Mouse (Mus musculus) spleen, postnatal 4 days (tissue): Measurements from ENCODE around the gene Srm.

Source experiments
- DNase-seq, 2 experiments: peaks; one replicate each; pipeline ENCODE4 v3.0.0; 2022; ENCODE audit warnings: low spot score in 2 of 2

Gene Srm

GRCm38 (mm10) chr4:148601871-148602270, 10.6 kb downstream of the Srm start:
- DNase-seq = no peak

DNA sequence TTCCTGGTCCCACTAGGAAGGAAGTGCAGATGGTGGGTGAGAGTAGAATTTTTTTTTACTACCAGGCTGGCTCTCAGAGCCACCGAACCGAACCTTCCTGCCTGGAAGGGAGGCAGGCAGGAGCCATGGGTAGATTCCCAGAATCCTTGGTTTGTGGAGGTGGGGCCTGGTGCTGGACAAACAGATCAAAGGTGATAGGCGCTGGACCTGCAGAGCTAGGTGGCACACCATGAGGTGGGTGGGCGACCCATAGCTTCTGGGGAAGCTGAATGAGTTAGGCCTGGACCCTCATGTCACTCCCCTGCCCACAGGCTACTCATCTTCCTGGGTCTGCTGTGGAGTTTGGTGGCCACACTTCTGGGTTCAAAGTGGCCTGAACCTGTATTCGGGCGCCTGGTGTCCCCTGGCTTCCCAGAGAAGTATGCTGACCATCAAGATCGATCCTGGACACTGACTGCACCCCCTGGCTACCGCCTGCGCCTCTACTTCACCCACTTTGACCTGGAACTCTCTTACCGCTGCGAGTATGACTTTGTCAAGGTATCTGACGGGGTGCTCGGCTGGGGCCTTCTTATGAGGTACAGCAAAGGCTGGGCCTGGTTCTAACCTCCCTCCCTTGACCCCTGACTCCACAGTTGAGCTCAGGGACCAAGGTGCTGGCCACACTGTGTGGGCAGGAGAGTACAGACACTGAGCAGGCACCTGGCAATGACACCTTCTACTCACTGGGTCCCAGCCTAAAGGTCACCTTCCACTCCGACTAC, 11.2 kb downstream of the Srm start, which contains the start of gene Masp2:
Gene Masp2, plus strand, starts transcription at position 198 of the 764 bp plus-strand sequence.
- DNase-seq = no peak

DNA sequence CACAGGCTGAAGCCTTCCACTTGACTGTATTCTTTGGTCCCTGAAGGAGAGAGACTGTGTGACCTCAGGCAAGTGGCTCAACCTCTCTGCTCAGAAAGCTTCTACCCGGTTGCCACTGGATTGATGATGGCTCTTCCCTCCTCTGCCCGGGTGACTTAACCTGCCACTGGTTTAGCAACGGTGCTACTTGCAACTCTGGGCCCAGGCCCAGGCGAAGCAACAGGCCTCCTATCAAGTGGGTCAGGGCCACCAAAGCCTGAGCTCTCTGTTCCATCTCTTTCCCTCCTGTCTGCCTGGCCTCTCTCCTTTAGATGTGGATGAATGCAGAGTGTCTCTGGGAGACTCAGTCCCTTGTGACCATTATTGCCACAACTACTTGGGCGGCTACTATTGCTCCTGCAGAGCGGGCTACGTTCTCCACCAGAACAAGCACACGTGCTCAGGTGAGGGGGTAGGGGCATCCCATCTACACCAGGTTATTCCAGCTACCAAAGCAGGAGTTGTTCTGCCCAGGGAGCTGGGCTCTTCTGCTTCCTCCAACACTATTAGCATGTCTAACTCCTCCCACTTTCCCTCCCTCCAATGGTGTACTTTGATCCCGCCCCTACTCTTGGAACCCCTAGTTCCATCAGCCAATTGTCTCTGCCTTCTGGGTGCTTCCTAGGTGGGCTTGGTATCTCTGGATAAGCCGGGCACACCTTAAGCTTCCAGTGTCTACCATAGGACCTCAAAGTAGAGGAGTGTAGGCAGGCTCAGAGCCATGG, 12.3 kb downstream of the Srm start:
- DNase-seq = no peak

DNA sequence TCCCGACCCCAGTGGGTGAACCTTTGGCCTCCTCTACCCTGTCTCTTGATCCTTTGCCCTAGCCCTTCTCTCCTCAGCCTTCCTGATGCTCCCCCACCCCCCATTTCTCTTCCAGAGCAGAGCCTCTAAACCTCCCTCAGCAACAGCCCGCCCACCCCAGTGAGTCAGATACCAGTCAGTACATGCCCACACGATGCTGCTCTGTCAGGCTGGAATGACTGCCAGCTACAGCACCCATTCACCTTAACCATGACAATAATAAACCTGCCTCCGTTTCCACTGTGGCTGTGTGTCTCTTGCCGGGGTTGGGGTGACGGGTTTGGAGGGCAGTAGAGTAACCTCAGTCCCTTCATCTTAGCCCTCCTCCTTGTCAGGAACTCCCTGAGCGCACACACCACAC, 12.8 kb downstream of the Srm start:
- DNase-seq = no peak

DNA sequence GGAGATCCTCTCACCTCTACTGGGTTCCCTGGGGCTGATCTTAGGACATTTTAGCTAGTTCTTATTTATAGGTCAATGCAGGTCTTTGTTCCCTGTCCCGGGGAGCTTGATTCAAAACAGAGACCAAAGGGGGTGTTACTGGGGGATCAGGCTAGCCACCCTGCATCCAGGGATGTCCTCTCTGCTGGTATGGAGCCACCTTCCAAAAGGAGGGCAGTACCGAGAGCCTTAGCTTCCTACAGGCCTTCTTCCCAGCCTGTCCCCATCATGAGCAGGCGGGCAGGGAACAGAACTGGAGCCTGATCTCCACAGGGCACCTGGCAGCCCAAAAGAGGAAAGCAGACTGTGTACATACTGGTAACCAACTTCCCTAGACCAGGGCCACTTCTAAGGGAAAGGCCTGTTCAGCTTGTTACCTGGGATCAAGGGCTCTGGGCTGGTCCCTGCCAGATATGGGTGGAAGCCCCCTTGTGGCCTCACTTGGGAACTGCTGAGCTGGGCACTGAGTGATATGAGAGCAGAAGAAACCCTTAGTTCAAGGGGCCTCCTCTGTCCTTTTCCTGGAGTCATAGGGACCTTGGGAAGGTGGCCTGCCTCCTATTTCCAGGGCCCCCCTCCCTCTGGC, 13.3 kb downstream of the Srm start:
- peak; percentile 69 to 88 for DNase-seq

GRCm38 (mm10) chr4:148607758-148608157, 16.5 kb downstream of the Srm start:
- DNase-seq = peak; percentile 76 to 91

DNA sequence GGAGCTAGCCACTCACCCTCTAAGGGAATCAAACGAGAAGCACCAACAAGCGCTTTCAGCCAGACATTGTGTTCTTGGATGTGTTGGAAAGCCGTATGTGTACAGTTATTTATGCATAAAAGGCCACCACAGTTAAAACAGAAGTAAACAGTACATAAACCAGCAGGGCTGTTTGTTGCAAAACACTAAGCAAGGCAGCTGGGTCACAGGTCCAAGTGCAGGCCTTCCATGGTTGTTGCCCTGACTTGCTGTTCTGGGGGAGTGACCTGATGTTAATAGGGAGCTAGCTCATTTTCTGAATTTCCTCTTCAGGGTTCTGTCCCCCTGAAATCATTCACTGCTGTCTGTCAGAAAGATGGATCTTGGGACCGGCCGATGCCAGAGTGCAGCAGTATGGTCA, 18.5 kb downstream of the Srm start:
- no peak for DNase-seq

DNA sequence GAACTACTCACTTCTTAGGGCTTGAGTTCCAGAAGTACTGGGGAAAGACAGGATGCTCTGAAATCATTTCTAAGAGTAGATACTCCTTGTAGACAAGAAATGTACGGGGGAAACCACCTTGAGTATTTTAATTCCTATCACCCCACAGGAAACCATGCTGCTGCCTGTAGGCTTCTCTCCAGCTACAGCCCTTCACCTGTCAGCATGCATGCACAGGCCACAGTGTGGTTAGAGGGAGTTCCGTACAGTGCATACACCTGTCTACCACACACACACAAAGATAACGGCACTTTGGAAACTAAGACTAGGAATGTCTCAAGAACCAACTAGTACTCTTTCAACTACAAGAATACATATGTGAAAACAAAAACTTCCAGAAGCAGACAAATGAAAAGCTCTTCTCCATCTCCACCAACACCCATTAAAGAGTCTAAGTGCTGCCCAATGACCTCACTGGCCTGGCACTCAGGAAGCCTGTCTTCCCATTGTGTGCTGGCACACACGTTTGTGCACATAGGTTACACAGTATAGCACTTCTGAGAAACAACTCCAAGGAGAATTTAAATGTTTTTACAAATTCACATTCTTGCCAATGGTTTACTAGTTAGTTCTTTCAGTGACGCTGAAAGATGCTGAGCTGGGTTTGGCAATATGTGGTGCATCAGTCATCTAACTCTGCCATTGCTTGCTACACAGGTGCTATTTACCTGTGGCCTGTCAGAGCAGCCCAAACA, 19.5 kb downstream of the Srm start:
- no peak for DNase-seq

GRCm38 (mm10) chr4:148612557-148612956, 21.3 kb downstream of the Srm start:
- no peak for DNase-seq

- no peak for DNase-seq
Measured at GRCm38 (mm10) chr4:148613738-148614137, 22.4 kb downstream of the Srm start.

GRCm38 (mm10) chr4:148619805-148620204, 28.5 kb downstream of the Srm start:
- no peak for DNase-seq

GRCm38 (mm10) chr4:148620718-148621117, 29.4 kb downstream of the Srm start:
- no peak for DNase-seq

DNA sequence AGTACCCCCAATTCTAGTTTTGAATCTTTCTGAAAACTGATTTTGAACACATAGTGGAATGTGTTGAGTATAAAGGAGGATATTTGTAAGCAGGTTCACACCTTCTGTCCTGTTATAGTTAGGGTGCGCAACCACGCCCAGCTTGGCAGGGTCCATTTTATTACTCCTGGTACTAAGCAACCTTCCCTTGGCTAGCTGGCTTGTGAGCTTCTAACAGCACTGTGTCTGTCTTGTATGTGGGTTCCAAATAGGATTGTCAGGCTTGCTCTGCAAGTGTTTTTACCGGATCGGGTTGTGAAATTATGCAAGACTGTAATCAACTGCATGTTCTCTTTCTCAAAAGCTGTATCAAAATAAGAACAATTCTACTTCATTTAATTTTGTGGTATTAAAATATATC, 31.2 kb downstream of the Srm start:
- no peak for DNase-seq

GRCm38 (mm10) chr4:148623609-148624008, 32.3 kb downstream of the Srm start:
- DNase-seq = no peak

- DNase-seq = no peak
Measured at GRCm38 (mm10) chr4:148625010-148625409, 33.7 kb downstream of the Srm start.

DNA sequence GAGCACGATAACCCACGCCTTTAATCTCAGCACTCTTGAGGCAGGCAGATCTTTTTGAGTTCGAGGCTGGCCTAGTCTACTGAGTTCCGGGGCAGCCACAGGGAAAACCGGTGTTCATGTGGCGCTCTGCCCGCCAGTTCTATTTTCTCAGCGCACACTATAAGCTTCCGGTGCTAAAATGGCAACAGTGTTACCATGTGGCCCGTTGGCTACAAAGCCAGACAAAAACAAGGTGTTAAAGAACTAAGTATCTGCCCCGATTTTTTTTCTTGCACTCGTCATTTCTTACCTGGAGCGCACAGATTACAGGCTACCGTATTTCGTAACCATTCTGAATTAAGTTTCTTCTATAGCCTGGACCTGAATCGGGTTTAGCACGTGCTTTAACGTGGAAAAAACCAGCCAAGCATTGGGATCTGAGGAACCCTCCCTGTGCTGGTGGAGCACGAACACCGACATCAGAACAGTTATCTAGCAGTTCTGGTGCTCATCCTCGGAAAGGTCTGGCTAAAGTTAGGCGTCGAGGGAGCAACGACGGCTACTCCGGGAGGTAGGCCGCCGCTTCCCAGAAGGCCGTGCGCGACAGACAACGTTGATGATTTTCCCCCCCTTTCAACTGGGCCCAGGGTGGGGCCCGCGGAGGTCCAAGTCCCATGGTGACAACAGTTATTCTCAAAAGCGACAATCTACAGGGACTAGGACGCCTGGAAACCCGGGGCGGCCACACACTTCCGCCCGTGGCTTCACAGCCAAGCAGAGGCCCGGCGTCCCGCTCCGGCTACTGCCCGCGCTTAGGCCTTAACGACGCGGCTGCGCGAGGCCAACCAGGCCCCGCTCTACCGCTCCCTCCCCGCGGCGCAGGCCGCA, 34.7 kb downstream of the Srm start:
- DNase-seq = peak in 1 of 2 experiments; percentile 56

- peak; percentile 98 to 99 for DNase-seq
Measured at GRCm38 (mm10) chr4:148626623-148627185, 35.4 kb downstream of the Srm start, which contains the start of gene Tardbp. Gene Tardbp, minus strand, starts transcription at chr4:148627019.

DNA sequence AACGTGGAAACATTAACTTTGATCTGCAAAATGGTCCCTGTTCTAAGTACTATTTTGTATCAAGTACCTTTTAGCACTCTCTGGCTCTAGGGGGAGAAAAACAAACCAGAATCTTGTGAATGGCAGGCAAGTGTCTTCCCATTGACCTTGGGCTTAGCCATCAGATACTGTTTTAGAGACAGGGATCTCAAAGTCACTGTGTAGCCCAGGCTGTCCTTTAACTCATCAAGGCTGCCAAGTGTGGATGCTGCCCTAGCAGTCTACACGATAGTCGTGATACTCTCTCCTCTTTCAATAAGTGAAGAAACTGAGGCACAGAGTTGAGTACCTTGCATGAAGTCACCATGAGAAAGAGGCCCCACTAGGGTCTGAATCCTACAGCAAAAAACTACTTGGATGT, 35.9 kb downstream of the Srm start:
- no peak for DNase-seq

DNA sequence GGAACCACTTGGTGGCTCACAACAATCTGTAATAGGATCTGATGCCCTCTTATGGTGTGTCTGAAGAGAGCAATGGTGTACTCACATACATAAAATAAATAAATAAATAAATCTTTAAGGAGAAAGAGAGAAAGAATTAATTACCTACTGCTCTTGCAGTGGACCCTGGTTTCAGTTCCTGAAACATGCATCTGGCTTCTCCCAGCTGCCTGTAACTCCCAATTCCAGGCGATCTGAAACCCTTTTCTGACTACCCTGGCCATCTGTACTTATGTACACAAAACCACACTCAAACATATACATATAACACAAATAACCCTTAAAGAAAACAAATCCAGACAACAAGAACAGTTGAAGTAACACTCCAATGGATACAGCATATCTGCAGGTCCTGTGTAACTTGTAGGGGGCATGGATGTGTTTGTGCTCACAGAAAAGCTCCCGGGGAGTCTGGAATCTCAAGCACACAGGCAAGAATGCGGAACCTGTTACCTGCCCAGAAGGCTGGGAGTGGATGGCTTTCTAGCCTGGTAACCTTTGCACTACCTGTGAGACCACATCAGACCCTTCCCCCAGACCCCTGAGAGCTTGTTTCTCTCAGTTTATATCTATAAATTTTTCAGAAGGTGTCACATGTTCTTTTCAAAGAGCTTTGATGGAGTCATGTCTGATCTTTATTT, 40.9 kb downstream of the Srm start:
- no peak for DNase-seq
